Mouse (Mus musculus) neutrophil, adult 59 days (primary cell): Measurements from ENCODE around the gene Szt2. TPM values are rescaled to one million over a fixed set of nuclear protein-coding genes. Genes with fewer than 3 reads are reported as not detected.

ENCODE experiments used
- total RNA-seq, 2 experiments: library from RNA; stranded (reverse); gene quantifications; 1 replicate in 1 of 2; 2 replicates in 1 of 2; pipeline ENCODE4 v1.2.4; 2023

Szt2 gene
- 10 to 100 TPM; 55.4 to 57.5 TPM for total RNA-seq

GRCm38 (mm10) chr4:118409142-118409900 is at the start of gene Szt2, which contains the start of gene Med8:
TSS of gene Szt2 (minus strand) at chr4:118409273.
TSS of gene Med8 (plus strand) at chr4:118409337.

GRCm38 (mm10) chr4:118457345-118457975 is 48.4 kb upstream of the Szt2 start, which contains the start of gene Mpl:
TSS of gene Mpl (minus strand) at chr4:118457513.

GRCm38 (mm10) chr4:118436820-118437603 is 27.9 kb upstream of the Szt2 start, which contains the start of gene Cdc20:
TSS of gene Cdc20 (minus strand) at chr4:118437352.

DNA sequence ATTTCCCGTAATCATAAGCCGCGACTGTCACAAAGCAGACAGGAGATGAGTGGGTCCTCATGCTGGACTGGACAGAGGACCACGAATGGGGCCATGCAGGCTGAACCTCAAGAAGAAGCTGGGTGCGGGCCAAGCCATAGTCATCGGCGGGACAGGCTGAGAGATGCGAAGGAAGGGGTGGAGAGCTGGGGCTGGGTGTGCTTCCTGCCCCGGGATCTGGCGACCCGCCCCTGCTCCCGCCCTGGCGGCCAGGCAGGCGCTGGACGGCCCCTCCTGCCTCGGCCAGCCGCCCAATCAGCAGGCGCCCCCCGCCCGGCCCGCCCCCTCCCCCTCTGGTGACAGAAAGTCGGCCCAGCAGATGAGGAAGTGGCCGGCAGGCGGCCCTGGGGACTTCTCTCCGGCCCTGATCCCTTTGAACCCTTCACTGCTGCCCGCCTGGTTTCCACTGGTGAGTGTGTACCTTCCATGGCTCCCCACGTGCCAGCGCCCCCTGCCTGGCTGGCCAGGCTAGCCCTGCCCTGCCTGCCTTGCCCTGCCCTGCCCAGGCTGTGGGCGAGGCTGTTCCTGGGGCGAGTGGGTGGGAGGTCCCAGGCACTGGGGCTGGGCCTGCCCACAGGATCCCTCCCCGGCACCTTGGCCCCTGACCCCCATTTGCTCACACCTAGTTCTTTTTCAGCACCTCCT is 18.8 kb upstream of the Szt2 start, which contains the start of gene Elovl1:
Gene Elovl1, plus strand, starts transcription at position 326 of the 684 bp plus-strand sequence.

Other genes starting within 250 kb of the Szt2 start
- 10 to 100 TPM; 52.6 to 60.7 TPM for gene Kdm4a, start 229.2 kb downstream of the Szt2 start, total RNA-seq
- gene Ptprf, start 117.9 kb downstream of the Szt2 start, total RNA-seq: under 1 TPM; 0.24 to 0.49 TPM
- 10 to 100 TPM; 73.2 to 77.9 TPM for gene Med8, start 64 bp upstream of the Szt2 start, total RNA-seq
- gene Elovl1, start 18.8 kb upstream of the Szt2 start, total RNA-seq: 10 to 100 TPM; 80.1 to 91.1 TPM
- 10 to 100 TPM; 61.8 to 67.5 TPM for gene Cdc20, start 28.1 kb upstream of the Szt2 start, total RNA-seq
- gene Mpl, start 48.2 kb upstream of the Szt2 start, total RNA-seq: under 1 TPM; 0.58 to 0.77 TPM
- 1 to 10 TPM; 2.9 to 3.3 TPM for gene Tie1, start 80.8 kb upstream of the Szt2 start, total RNA-seq
- gene 2610528J11Rik, start 117.7 kb upstream of the Szt2 start, total RNA-seq: not detected
- not detected for gene Tmem125, start 134.8 kb upstream of the Szt2 start, total RNA-seq
- 1 to 10 TPM; 2.1 to 3.0 TPM for gene Cfap57, start 211.5 kb upstream of the Szt2 start, total RNA-seq
- 10 to 100 TPM; 42.1 to 46.5 TPM for gene Ebna1bp2, start 211.5 kb upstream of the Szt2 start, total RNA-seq
- not detected for gene Olfr62, start 249.7 kb upstream of the Szt2 start, total RNA-seq